Mouse (Mus musculus) olfactory bulb, adult 2 months (tissue): ENCODE results near the gene Stap1. TPM values are rescaled to one million over a fixed set of nuclear protein-coding genes. Genes with fewer than 3 reads are reported as not detected.

Source experiments
- H3K27ac ChIP-seq: fragments of 200-500 bp; 2 replicates; pipeline ENCODE4 v1.5.1; 2012; ENCODE audit warnings: low read depth, low read length; ENCODE audit not compliant: insufficient read depth
- H3K4me1 ChIP-seq: fragments of 200-500 bp; 2 replicates; pipeline ENCODE4 v1.6.1; 2012; ENCODE audit warnings: low read length; ENCODE audit not compliant: control insufficient read depth, insufficient read depth
- H3K4me3 ChIP-seq: fragments of 200-500 bp; 2 replicates; pipeline ENCODE4 v1.5.1; 2012; ENCODE audit warnings: mild to moderate bottlenecking, low read depth, low read length, moderate library complexity; ENCODE audit not compliant: insufficient read depth
- CTCF ChIP-seq: fragments of 200-500 bp; IDR thresholded peaks from 2 replicates; pipeline ENCODE4 v1.5.1; 2012; ENCODE audit warnings: low read depth, mild to moderate bottlenecking, low read length, moderate library complexity; ENCODE audit not compliant: insufficient read depth
- POLR2A ChIP-seq: fragments of 200-500 bp; IDR thresholded peaks from 2 replicates; pipeline ENCODE4 v1.6.1; 2012; ENCODE audit warnings: mild to moderate bottlenecking, low read depth, low read length, moderate library complexity; ENCODE audit not compliant: insufficient read depth
- WGBS: fragments of 180-500 bp; shearing (Covaris S2); methylation state at CpG from one replicate; pipeline ENCODE4 v1.1.7; 2018; 5-methylcytosine and 5-hydroxymethylcytosine counted together
- polyA plus RNA-seq: library from polyadenylated mRNA; stranded (reverse); fragments of >200 nt; gene quantifications from 2 replicates; pipeline ENCODE4 v1.2.4, GENCODE M21; 2012; ENCODE audit warnings: low replicate concordance; ENCODE audit not compliant: missing spikeins, insufficient read depth, insufficient read length

The Stap1 gene
- polyA plus RNA-seq, 1 experiment, result not detected

- TF ChIP-seq POLR2A, result no peak
- no peak for TF ChIP-seq CTCF
- Histone ChIP-seq H3K4me3 (no peak overlapping the region), H3K27ac (no peak overlapping the region), H3K4me1 (no peaks in the 10 kb centered on the region)
- WGBS, result 98% methylated on average over 1 of the region's 1 CpGs
Measured at GRCm38 (mm10) chr5:86111074-86111473, 39.5 kb downstream of the Stap1 start.

- no peaks in the 10 kb centered on the region for H3K4me1 ChIP-seq
- H3K4me3 ChIP-seq, result no peak overlapping the region
- TF ChIP-seq POLR2A (no peak), CTCF (no peak)
- no peak overlapping the region for H3K27ac ChIP-seq
- WGBS, result 98% methylated on average over 2 of the region's 2 CpGs
Measured at GRCm38 (mm10) chr5:86113037-86113436, 41.5 kb downstream of the Stap1 start.

GRCm38 (mm10) chr5:86113997-86114396 is 42.5 kb downstream of the Stap1 start:
- Histone ChIP-seq H3K27ac (no peak overlapping the region), H3K4me3 (no peak overlapping the region), H3K4me1 (no peaks in the 10 kb centered on the region)
- no peak for TF ChIP-seq POLR2A
- TF ChIP-seq CTCF, result no peak
- 92% methylated on average over 1 of the region's 1 CpGs for WGBS

GRCm38 (mm10) chr5:86118457-86119094 is 47.0 kb downstream of the Stap1 start:
- Histone ChIP-seq H3K4me1 (no peaks in the 10 kb centered on the region), H3K4me3 (no peak overlapping the region), H3K27ac (no peak overlapping the region)
- WGBS, result 93% methylated on average over 9 of the region's 9 CpGs
- TF ChIP-seq CTCF (no peak), POLR2A (no peak)

- H3K4me3 ChIP-seq, result no peak overlapping the region
- 100% methylated on average over 1 of the region's 1 CpGs for WGBS
- H3K4me1 ChIP-seq, result no peaks in the 10 kb centered on the region
- TF ChIP-seq POLR2A, result no peak
- TF ChIP-seq CTCF, result no peak
- no peak overlapping the region for H3K27ac ChIP-seq
Measured at GRCm38 (mm10) chr5:86128749-86129148, 57.2 kb downstream of the Stap1 start.

GRCm38 (mm10) chr5:86129828-86130227 is 58.3 kb downstream of the Stap1 start:
- Histone ChIP-seq H3K4me3 (no peak overlapping the region), H3K27ac (no peak overlapping the region), H3K4me1 (no peaks in the 10 kb centered on the region)
- no peak for TF ChIP-seq POLR2A
- no peak for TF ChIP-seq CTCF

Other genes with a start within 250 kb of the Stap1 start
- gene Cenpc1, start 6.2 kb upstream of the Stap1 start, polyA plus RNA-seq, result not detected in 2 replicates
- gene Uba6, start 101.1 kb downstream of the Stap1 start, polyA plus RNA-seq, result 52.6 TPM in 1 of 2 replicates, not detected in the other
- gene Gnrhr, start 126.2 kb downstream of the Stap1 start, polyA plus RNA-seq, result not detected in 2 replicates
- gene Tmprss11c, start 217.6 kb downstream of the Stap1 start, polyA plus RNA-seq, result not detected in 2 replicates